23 mouse cellular contexts compared by ENCODE assay signal in genomic region chr8:84072321-84072720, GRCm38 (mm10). TPM values are rescaled to one million over a fixed set of nuclear protein-coding genes. Genes with fewer than 3 reads are reported as not detected.
DNase-seq lines count a peak whose midpoint lies in the region; ATAC-seq and TF ChIP-seq lines count a peak whose summit lies in the region.
"Had no signal": no experiment of that assay in that cellular context is flagged by ENCODE, and none has a peak within 500 bp of the region (broad histone marks: within the 10 kb centered on the region; RNA-seq: fewer than 3 reads in every experiment).

No protein-coding gene starts in this region.

- H3K27me3 ChIP-seq in heart, embryonic 12.5 days (replicated peaks), result no peaks in the 10 kb centered on the region
- H3K27me3 ChIP-seq: embryonic facial prominence, embryonic 12.5 days; liver, embryonic 15.5 days had no signal

- DNase-seq in adrenal gland, postnatal 10 days, result peak; percentile 43
- DNase-seq in adrenal gland, adult (ENCODE audit: inconsistent age in 2 of 2, low spot score in 1 of 2), result no peak
- DNase-seq in heart, adult 11 months, result peak; percentile 94
- no peak for DNase-seq in layer of hippocampus, adult 2 months (ENCODE audit: low spot score in 2 of 2)
- DNase-seq in layer of hippocampus, postnatal 25 days (ENCODE audit: extremely low spot score in 1 of 2, low spot score in 1 of 2), result no peak
- DNase-seq in thymus, adult 18-20 months, result no peak
- DNase-seq: adrenal gland, adult 8-10 months; cerebellum, adult 9-11 months; kidney, postnatal 14 days; retina, postnatal 1 day had no signal

- H3K36me3 ChIP-seq in heart, embryonic 12.5 days, result peaks cover 25% of the 10 kb centered on the region
- H3K36me3 ChIP-seq: liver, embryonic 15.5 days had no signal

- H3K4me2 ChIP-seq in heart, embryonic 12.5 days, result no peak overlapping the region
- H3K4me2 ChIP-seq: embryonic facial prominence, embryonic 12.5 days; liver, embryonic 15.5 days had no signal

- WGBS in heart, embryonic 12.5 days, result 86% methylated on average over 10 of the region's 10 CpGs

- H3K4me1 ChIP-seq in heart, embryonic 12.5 days (replicated peaks), result peaks cover 45% of the 10 kb centered on the region
- H3K4me1 ChIP-seq in brown adipose tissue, adult 24 weeks (ENCODE audit: control insufficient read depth, insufficient read depth, insufficient read length, low read length), result peaks cover 36% of the 10 kb centered on the region

- no peak for TF ChIP-seq CTCF in layer of hippocampus, adult 2 months (conservative IDR thresholded peaks at IDR 0.05)

- no peak overlapping the region for H3K27ac ChIP-seq in heart, embryonic 12.5 days (ENCODE audit: poor library complexity, severe bottlenecking)
- peak overlapping the region; percentile 88 for H3K27ac ChIP-seq in layer of hippocampus, adult 2 months
- peak overlapping the region; percentile 43 for H3K27ac ChIP-seq in brown adipose tissue, adult 24 weeks (replicated peaks; ENCODE audit: low read depth, low read length)
- H3K27ac ChIP-seq: embryonic facial prominence, embryonic 12.5 days; liver, embryonic 15.5 days had no signal

- ATAC-seq in heart, embryonic 12.5 days (ENCODE audit: insufficient number of reproducible peaks, low FRiP score), result no peak

- H3K9me3 ChIP-seq in heart, embryonic 12.5 days (replicated peaks), result no peaks in the 10 kb centered on the region
- H3K9me3 ChIP-seq: embryonic facial prominence, embryonic 12.5 days; liver, embryonic 15.5 days had no signal

- no peak overlapping the region for H3K9ac ChIP-seq in heart, embryonic 12.5 days
- H3K9ac ChIP-seq: embryonic facial prominence, embryonic 12.5 days; liver, embryonic 15.5 days had no signal

- no peak overlapping the region for H3K4me3 ChIP-seq in heart, embryonic 12.5 days
- H3K4me3 ChIP-seq in layer of hippocampus, adult 2 months, result no peak overlapping the region
- H3K4me3 ChIP-seq in brown adipose tissue, adult 24 weeks (ENCODE audit: insufficient read depth, low read depth, low read length), result no peak overlapping the region
- H3K4me3 ChIP-seq: embryonic facial prominence, embryonic 12.5 days; liver, embryonic 15.5 days had no signal

RNA-seq across cellular contexts. Expression of gene Rfx1, which starts 5.7 kb away (rescaled TPM):
- total RNA-seq in adrenal gland, postnatal 10 days (2021), result 10 to 100 TPM; 12.4 to 14.7 TPM
- 6.9 and 7.5 TPM in 2 replicates for polyA plus RNA-seq in heart, embryonic 12.5 days (2016; fragmentation: Nextera tagmentation; extraction: Ambion mirVana)
- 10 to 100 TPM; 28.7 to 33.3 TPM for total RNA-seq in layer of hippocampus, adult 2 months (2021)
- total RNA-seq in layer of hippocampus, postnatal 25 days (2021), result 10 to 100 TPM; 19.8 to 24.1 TPM
- 2.7 and 3.1 TPM in 2 replicates for polyA plus RNA-seq in brown adipose tissue, adult 24 weeks (2012; ENCODE audit: insufficient read depth, insufficient read length, missing spikeins)

RNA-seq across cellular contexts. Expression of gene Gm10643, which starts 7.4 kb away (rescaled TPM):
- total RNA-seq in adrenal gland, postnatal 10 days (2021), result 1 to 10 TPM; 2.2 to 3.1 TPM
- polyA plus RNA-seq in heart, embryonic 12.5 days (2016; fragmentation: Nextera tagmentation; extraction: Ambion mirVana), result 1.2 TPM in 2 replicates
- total RNA-seq in layer of hippocampus, adult 2 months (2021), result 1 to 10 TPM; 4.2 to 6.7 TPM
- 1 to 10 TPM; 4.4 to 4.5 TPM for total RNA-seq in layer of hippocampus, postnatal 25 days (2021)
- polyA plus RNA-seq in brown adipose tissue, adult 24 weeks (2012; ENCODE audit: insufficient read depth, insufficient read length, missing spikeins), result 1.7 and 2.2 TPM in 2 replicates

RNA-seq across cellular contexts. Expression of gene Rln3, which starts 27.5 kb away (rescaled TPM):
- total RNA-seq in adrenal gland, postnatal 10 days (2021), result under 1 TPM in 1 of 2 experiments, not detected in 1; 0.51 TPM
- polyA plus RNA-seq in heart, embryonic 12.5 days (2016; fragmentation: Nextera tagmentation; extraction: Ambion mirVana), result not detected in 2 replicates
- not detected for total RNA-seq in layer of hippocampus, adult 2 months (2021)
- not detected for total RNA-seq in layer of hippocampus, postnatal 25 days (2021)
- not detected in 2 replicates for polyA plus RNA-seq in brown adipose tissue, adult 24 weeks (2012; ENCODE audit: insufficient read depth, insufficient read length, missing spikeins)
- total RNA-seq: adrenal gland, adult 8-10 months; gastrocnemius, postnatal 14 days; layer of hippocampus, postnatal 10 days; left cerebral cortex, postnatal 14 days; neutrophil, adult 5-6 weeks had no signal
- polyA plus RNA-seq: cortical plate, adult 2 months; embryonic facial prominence, embryonic 12.5 days; frontal cortex, adult 2 months; heart, postnatal 0 days; limb, embryonic 14.5 days had no signal

RNA-seq across cellular contexts. Expression of gene Il27ra, which starts 29.9 kb away (rescaled TPM):
- total RNA-seq in adrenal gland, postnatal 10 days (2021), result 1 to 10 TPM; 5.3 to 6.9 TPM
- 4.4 and 5.3 TPM in 2 replicates for polyA plus RNA-seq in heart, embryonic 12.5 days (2016; fragmentation: Nextera tagmentation; extraction: Ambion mirVana)
- 1 to 10 TPM; 2.0 TPM for total RNA-seq in layer of hippocampus, adult 2 months (2021)
- total RNA-seq in layer of hippocampus, postnatal 25 days (2021), result 1 to 10 TPM; 2.0 to 2.4 TPM
- not detected in 2 replicates for polyA plus RNA-seq in brown adipose tissue, adult 24 weeks (2012; ENCODE audit: insufficient read depth, insufficient read length, missing spikeins)
- polyA plus RNA-seq: hindbrain, embryonic 11.5 days had no signal

RNA-seq across cellular contexts. Expression of gene Dcaf15, which starts 32.2 kb away (rescaled TPM):
- 10 to 100 TPM; 17.7 to 20.6 TPM for total RNA-seq in adrenal gland, postnatal 10 days (2021)
- 10.5 and 11.4 TPM in 2 replicates for polyA plus RNA-seq in heart, embryonic 12.5 days (2016; fragmentation: Nextera tagmentation; extraction: Ambion mirVana)
- total RNA-seq in layer of hippocampus, adult 2 months (2021), result 10 to 100 TPM; 21.2 to 22.5 TPM
- total RNA-seq in layer of hippocampus, postnatal 25 days (2021), result 10 to 100 TPM; 18.5 to 19.1 TPM
- polyA plus RNA-seq in brown adipose tissue, adult 24 weeks (2012; ENCODE audit: insufficient read depth, insufficient read length, missing spikeins), result 3.9 TPM in 2 replicates

Comparison
In these comparisons a context has a peak if more than half of its experiments do, and no peak if none do; other contexts are left out.
1. DNase-seq: peak in adrenal gland, postnatal 10 days (single experiment) and heart, adult 11 months (single experiment); none in adrenal gland, adult (0 of 2), layer of hippocampus, adult 2 months (0 of 2), layer of hippocampus, postnatal 25 days (0 of 2) and thymus, adult 18-20 months (0 of 2).